Mouse (Mus musculus): ENCODE data around the gene Pum3. TPM values are rescaled to one million over a fixed set of nuclear protein-coding genes. Genes with fewer than 3 reads are reported as not detected.

The Pum3 gene
- 10 to 100 TPM; 46.8 to 64.1 (median 51.2) TPM for total RNA-seq (2022)

- peak; percentile 99 for DNase-seq (ENCODE audit: low spot score in 2 of 2)
Measured at GRCm38 (mm10) chr19:27429745-27430251, at the start of gene Pum3. Gene Pum3 (minus strand): TSS chr19:27429825.

- DNase-seq (ENCODE audit: low spot score in 2 of 2) = no peak
Measured at GRCm38 (mm10) chr19:27466691-27467090, 37.1 kb upstream of the Pum3 start.

GRCm38 (mm10) chr19:27462656-27463055 is 33.0 kb upstream of the Pum3 start:
- no peak for DNase-seq (ENCODE audit: low spot score in 2 of 2)

- DNase-seq (ENCODE audit: low spot score in 2 of 2) = peak; percentile 42 to 66
Measured at GRCm38 (mm10) chr19:27450458-27450857, 20.8 kb upstream of the Pum3 start.

GRCm38 (mm10) chr19:27447515-27447914 is 17.9 kb upstream of the Pum3 start:
- peak in 1 of 2 experiments; percentile 28 for DNase-seq (ENCODE audit: low spot score in 2 of 2)

GRCm38 (mm10) chr19:27441106-27441505 is 11.5 kb upstream of the Pum3 start:
- no peak for DNase-seq (ENCODE audit: low spot score in 2 of 2)

GRCm38 (mm10) chr19:27437982-27438652 is 8.5 kb upstream of the Pum3 start:
- no peak for DNase-seq (ENCODE audit: low spot score in 2 of 2)

- DNase-seq (ENCODE audit: low spot score in 2 of 2) = peak; percentile 23 to 28
Measured at GRCm38 (mm10) chr19:27430406-27430805, 781 bp upstream of the Pum3 start.

GRCm38 (mm10) chr19:27429281-27429680 is 344 bp downstream of the Pum3 start:
- no peak for DNase-seq (ENCODE audit: low spot score in 2 of 2)

GRCm38 (mm10) chr19:27427865-27428264 is 1.8 kb downstream of the Pum3 start:
- DNase-seq (ENCODE audit: low spot score in 2 of 2) = no peak

- no peak for DNase-seq (ENCODE audit: low spot score in 2 of 2)
Measured at GRCm38 (mm10) chr19:27426451-27426850, 3.2 kb downstream of the Pum3 start.

- DNase-seq (ENCODE audit: low spot score in 2 of 2) = peak in 1 of 2 experiments; percentile 50
Measured at GRCm38 (mm10) chr19:27425656-27426055, 4.0 kb downstream of the Pum3 start.

- DNase-seq (ENCODE audit: low spot score in 2 of 2) = no peak
Measured at GRCm38 (mm10) chr19:27417375-27417774, 12.2 kb downstream of the Pum3 start.

- DNase-seq (ENCODE audit: low spot score in 2 of 2) = peak in 1 of 2 experiments; percentile 34
Measured at GRCm38 (mm10) chr19:27416569-27416968, 13.1 kb downstream of the Pum3 start.

- DNase-seq (ENCODE audit: low spot score in 2 of 2) = no peak
Measured at GRCm38 (mm10) chr19:27411340-27411739, 18.3 kb downstream of the Pum3 start.

GRCm38 (mm10) chr19:27410751-27411150 is 18.9 kb downstream of the Pum3 start:
- DNase-seq (ENCODE audit: low spot score in 2 of 2) = no peak

- no peak for DNase-seq (ENCODE audit: low spot score in 2 of 2)
Measured at GRCm38 (mm10) chr19:27409782-27410181, 19.8 kb downstream of the Pum3 start.

- DNase-seq (ENCODE audit: low spot score in 2 of 2) = no peak
Measured at GRCm38 (mm10) chr19:27409196-27409595, 20.4 kb downstream of the Pum3 start.

- DNase-seq (ENCODE audit: low spot score in 2 of 2) = no peak
Measured at GRCm38 (mm10) chr19:27397797-27398196, 31.8 kb downstream of the Pum3 start.

GRCm38 (mm10) chr19:27397223-27397622 is 32.4 kb downstream of the Pum3 start:
- no peak for DNase-seq (ENCODE audit: low spot score in 2 of 2)

- DNase-seq (ENCODE audit: low spot score in 2 of 2) = no peak
Measured at GRCm38 (mm10) chr19:27396719-27397118, 32.9 kb downstream of the Pum3 start.

GRCm38 (mm10) chr19:27395936-27396335 is 33.7 kb downstream of the Pum3 start:
- DNase-seq (ENCODE audit: low spot score in 2 of 2) = no peak

- DNase-seq (ENCODE audit: low spot score in 2 of 2) = no peak
Measured at GRCm38 (mm10) chr19:27395481-27395880, 34.1 kb downstream of the Pum3 start.
